Comparison of ENCODE assay signal across 8 mouse cellular contexts in genomic region chr13:111808637-111809465, GRCm38 (mm10). TPM values are rescaled to one million over a fixed set of nuclear protein-coding genes. Genes with fewer than 3 reads are reported as not detected.
DNase-seq lines count a peak whose midpoint lies in the region; ATAC-seq lines count a peak whose summit lies in the region.

Map3k1 (minus strand) TSS chr13:111808993.

- WGBS in embryonic facial prominence, embryonic 13.5 days = under 1% methylated on average over 71 of the region's 136 CpGs
- WGBS in limb, embryonic 15.5 days = under 1% methylated on average over 90 of the region's 136 CpGs
- WGBS in stomach, embryonic 15.5 days = under 1% methylated on average over 96 of the region's 136 CpGs

- ATAC-seq in embryonic facial prominence, embryonic 13.5 days (ENCODE audit: insufficient number of reproducible peaks, insufficient read depth, low FRiP score, low TSS enrichment, low read depth) = peak; percentile 72
- peak; percentile 84 for ATAC-seq in limb, embryonic 15.5 days (ENCODE audit: insufficient number of reproducible peaks, low FRiP score, low TSS enrichment, low read depth)
- ATAC-seq in monocyte, adult 5-6 weeks (replicated peaks; ENCODE audit: insufficient number of reproducible peaks, low FRiP score, low TSS enrichment, poor library complexity, severe bottlenecking) = no peak
- peak; percentile 78 for ATAC-seq in stomach, embryonic 15.5 days (ENCODE audit: insufficient read depth, low FRiP score, low read depth)

- DNase-seq in 3T3-L1 (ENCODE audit: low read depth, low spot score) = peak; percentile 43
- no peak for DNase-seq in adrenal gland, adult 8-10 months
- DNase-seq in heart, adult 8-10 months (ENCODE audit: low spot score) = no peak
- DNase-seq in kidney, adult 9 months = peak; percentile 69

- H3K9ac ChIP-seq in embryonic facial prominence, embryonic 13.5 days = peak within 1 kb of the TSS; percentile 92
- H3K9ac ChIP-seq in limb, embryonic 15.5 days = peak within 1 kb of the TSS; percentile 90
- H3K9ac ChIP-seq in stomach, embryonic 15.5 days = peak within 1 kb of the TSS; percentile 78

- H3K27me3 ChIP-seq in embryonic facial prominence, embryonic 13.5 days = peaks cover 5% of the 10 kb centered on the region
- H3K27me3 ChIP-seq in limb, embryonic 15.5 days = no peaks in the 10 kb centered on the region
- no peaks in the 10 kb centered on the region for H3K27me3 ChIP-seq in stomach, embryonic 15.5 days (replicated peaks)

- H3K4me3 ChIP-seq in embryonic facial prominence, embryonic 13.5 days = peak within 1 kb of the TSS; percentile 93
- peak within 1 kb of the TSS; percentile 94 for H3K4me3 ChIP-seq in limb, embryonic 15.5 days
- peak within 1 kb of the TSS; percentile 86 for H3K4me3 ChIP-seq in stomach, embryonic 15.5 days (replicated peaks)

- peak within 1 kb of the TSS; percentile 96 for H3K27ac ChIP-seq in embryonic facial prominence, embryonic 13.5 days
- peak within 1 kb of the TSS; percentile 96 for H3K27ac ChIP-seq in limb, embryonic 15.5 days
- H3K27ac ChIP-seq in stomach, embryonic 15.5 days = peak within 1 kb of the TSS; percentile 96

- H3K4me2 ChIP-seq in embryonic facial prominence, embryonic 13.5 days = peak within 1 kb of the TSS; percentile 90
- peak within 1 kb of the TSS; percentile 94 for H3K4me2 ChIP-seq in limb, embryonic 15.5 days
- peak within 1 kb of the TSS; percentile 77 for H3K4me2 ChIP-seq in stomach, embryonic 15.5 days

- peaks cover 33% of the 10 kb centered on the region for H3K4me1 ChIP-seq in embryonic facial prominence, embryonic 13.5 days
- peaks cover 28% of the 10 kb centered on the region for H3K4me1 ChIP-seq in limb, embryonic 15.5 days
- H3K4me1 ChIP-seq in stomach, embryonic 15.5 days = peaks cover 26% of the 10 kb centered on the region

- H3K9me3 ChIP-seq in embryonic facial prominence, embryonic 13.5 days = no peaks in the 10 kb centered on the region
- no peaks in the 10 kb centered on the region for H3K9me3 ChIP-seq in limb, embryonic 15.5 days
- H3K9me3 ChIP-seq in stomach, embryonic 15.5 days = no peaks in the 10 kb centered on the region

- H3K36me3 ChIP-seq in embryonic facial prominence, embryonic 13.5 days = no peaks in the 10 kb centered on the region
- H3K36me3 ChIP-seq in limb, embryonic 15.5 days = no peaks in the 10 kb centered on the region
- no peaks in the 10 kb centered on the region for H3K36me3 ChIP-seq in stomach, embryonic 15.5 days

RNA-seq across cellular contexts. Expression of gene Map3k1, which starts in this region (rescaled TPM):
- 100 to 1,000 TPM in 1 of 4 experiments, 10 to 100 TPM in 3; 41.6 to 114 (median 77.4) TPM for total RNA-seq in adrenal gland, adult 8-10 months (2022)
- 16.1 and 20.5 TPM in 2 replicates for polyA plus RNA-seq in embryonic facial prominence, embryonic 13.5 days (2015; fragmentation: Nextera tagmentation; extraction: Ambion mirVana)
- 10 to 100 TPM; 20.9 to 29.5 (median 21.3) TPM for total RNA-seq in heart, adult 8-10 months (2022)
- 13.1 and 14.5 TPM in 2 replicates for polyA plus RNA-seq in limb, embryonic 15.5 days (2015; fragmentation: Nextera tagmentation; extraction: Ambion mirVana)
- total RNA-seq in monocyte, adult 5-6 weeks (2017) = 89.3 to 167 TPM (median 89.4 TPM) in 3 replicates
- polyA plus RNA-seq in stomach, embryonic 15.5 days (2015; fragmentation: Nextera tagmentation; extraction: Ambion mirVana) = 21.3 and 23.4 TPM in 2 replicates

Comparison
In these comparisons a context has a peak if more than half of its experiments do, and no peak if none do; other contexts are left out.
1. DNase-seq: peak in 3T3-L1 (single experiment) and kidney, adult 9 months (single experiment); none in adrenal gland, adult 8-10 months (single experiment) and heart, adult 8-10 months (single experiment).
2. Peak in every context shown above with its lines, with median percentiles within 50 percentile points of each other: H3K27ac ChIP-seq, H3K4me2 ChIP-seq, H3K4me3 ChIP-seq and H3K9ac ChIP-seq.